Mouse (Mus musculus) left cerebral cortex, adult 8-10 months (tissue): ENCODE measurements around the gene Olfr373. TPM values are rescaled to one million over a fixed set of nuclear protein-coding genes. Genes with fewer than 3 reads are reported as not detected.

Source experiments
- DNase-seq, 2 experiments: peaks; one replicate each; pipeline ENCODE4 v3.0.0; 2022; ENCODE audit warnings: low spot score in 2 of 2
- total RNA-seq, 4 experiments: library from RNA; stranded (reverse); gene quantifications; 2 replicates each; pipeline ENCODE4 v1.2.4; 2022

Gene Olfr373
- total RNA-seq, 4 experiments from 2014 or later: not detected

DNA sequence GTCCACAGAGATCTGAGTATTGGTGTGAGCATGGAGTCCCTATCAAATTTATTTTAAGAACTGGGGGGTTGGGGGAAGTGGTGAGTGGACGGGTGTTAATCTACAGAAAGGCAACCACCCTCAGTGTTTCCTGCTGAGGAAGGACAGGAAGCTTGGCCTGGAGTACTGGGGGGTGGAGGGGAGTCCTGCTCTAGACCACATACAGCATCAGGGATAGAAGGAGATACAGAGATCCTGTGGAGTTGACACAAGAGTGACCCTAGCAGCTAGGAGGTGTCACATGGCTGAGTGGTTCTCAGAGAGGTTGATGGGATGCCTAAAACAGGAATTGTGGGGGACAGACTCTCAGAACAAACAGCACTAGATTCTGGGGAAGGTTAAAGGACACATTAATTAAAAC is 50.5 kb downstream of the Olfr373 start:
- DNase-seq: no peak

GRCm38 (mm10) chr8:72134756-72135445 is 51.9 kb downstream of the Olfr373 start, which contains the start of gene Tpm4:
Gene Tpm4 (plus strand): TSS chr8:72134975.
- DNase-seq: peak in 1 of 2 experiments; percentile 20

DNA sequence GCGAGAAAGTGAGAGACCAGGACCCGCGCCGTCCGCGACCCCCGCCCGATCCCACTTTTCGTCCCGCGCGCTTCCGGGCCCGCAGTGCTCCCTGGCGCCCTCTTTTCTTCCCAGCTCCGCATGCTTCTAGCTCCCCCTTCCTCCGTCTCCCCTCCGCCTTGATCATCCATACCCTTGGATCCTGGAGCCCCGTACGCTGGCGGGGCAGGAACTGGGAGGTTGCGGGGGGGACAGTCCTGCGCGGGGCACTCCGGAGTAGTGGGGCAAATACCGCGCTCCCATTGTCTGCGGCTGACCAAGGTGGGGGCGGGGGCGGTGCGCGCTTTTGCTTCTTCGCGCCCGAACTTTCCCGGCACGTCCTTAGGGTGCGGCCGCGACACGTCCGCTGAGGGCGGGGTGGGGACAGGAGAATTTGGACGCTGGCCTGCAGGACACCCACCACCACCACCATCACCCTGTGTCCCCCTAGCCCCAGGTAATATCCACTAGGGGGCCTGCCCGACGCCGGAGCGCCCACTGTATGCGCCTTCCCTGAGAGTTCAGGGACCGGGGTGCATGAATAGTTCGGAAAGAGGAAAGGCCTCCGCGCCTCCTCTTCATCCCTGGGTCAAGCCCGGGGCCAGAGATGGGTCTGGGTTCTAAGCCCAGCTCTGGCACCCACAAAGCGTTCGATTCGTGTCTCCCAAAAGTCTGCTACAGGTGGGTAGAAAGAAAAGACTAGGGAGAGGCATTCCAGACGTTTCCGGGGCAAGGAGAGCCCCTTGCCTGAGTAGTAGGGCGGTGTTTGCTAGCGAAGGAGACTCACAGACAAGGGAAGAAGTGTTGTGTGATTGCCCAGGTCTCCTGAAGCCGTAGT is 52.7 kb downstream of the Olfr373 start:
- DNase-seq: no peak

DNA sequence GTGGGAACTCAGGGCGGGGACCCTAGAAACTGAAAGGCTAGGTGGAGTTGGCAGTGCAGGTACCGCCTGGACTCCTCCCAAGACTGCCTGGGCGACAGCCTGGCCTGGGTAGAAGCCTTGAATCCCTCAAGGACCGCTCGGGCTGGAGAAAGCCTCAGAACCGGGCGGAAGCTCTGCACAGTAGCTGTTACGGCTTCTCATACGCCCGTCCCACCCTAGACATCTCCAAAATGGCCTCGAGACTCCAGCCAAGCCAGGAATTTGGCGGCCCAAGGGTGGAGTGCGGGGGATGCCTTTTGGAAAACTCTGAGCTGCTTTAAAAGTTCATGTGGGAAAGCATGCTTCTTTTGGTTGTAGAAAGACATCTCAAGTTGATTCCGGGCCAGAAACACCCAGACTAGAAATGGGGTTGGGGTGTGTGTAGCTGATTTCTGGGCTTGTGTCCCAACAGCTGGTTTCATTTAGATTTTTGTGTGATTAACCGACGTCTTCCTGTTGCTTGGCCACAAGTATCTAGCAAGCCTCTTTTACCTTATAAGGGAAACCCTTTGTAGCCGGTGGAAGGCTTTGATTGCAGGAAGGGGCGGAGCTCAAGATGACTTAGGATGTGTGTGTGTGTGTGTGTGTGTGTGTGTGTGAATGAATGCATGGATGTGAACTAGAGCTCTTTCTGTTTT is 53.5 kb downstream of the Olfr373 start:
- DNase-seq: no peak

- no peak for DNase-seq
Measured at GRCm38 (mm10) chr8:72137431-72137830, 54.5 kb downstream of the Olfr373 start.

- DNase-seq: no peak
Measured at GRCm38 (mm10) chr8:72138456-72138855, 55.5 kb downstream of the Olfr373 start.

DNA sequence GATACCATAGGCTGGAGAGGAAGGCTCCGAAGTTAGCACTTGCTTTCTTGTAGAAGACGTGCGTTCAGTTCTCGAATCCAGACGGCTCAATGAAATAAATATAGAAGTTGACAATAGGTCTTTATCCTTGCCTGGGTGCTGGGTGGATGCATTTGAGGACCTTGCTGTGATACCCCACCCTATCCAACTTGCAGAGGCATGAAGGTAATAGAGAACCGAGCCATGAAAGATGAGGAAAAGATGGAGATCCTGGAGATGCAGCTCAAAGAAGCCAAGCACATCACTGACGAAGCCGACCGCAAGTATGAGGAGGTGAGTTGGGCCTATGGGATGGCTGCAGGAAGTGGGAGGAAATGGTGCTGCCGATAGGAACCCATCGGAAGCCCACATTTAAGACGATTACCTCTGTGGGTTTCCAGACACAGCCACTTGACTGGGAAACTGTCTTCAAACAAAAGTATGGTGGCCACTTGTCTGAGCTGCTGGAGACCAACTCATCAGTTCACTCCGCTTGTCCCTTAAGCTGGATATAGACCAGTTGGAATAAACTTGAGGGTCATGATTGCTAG is 60.4 kb downstream of the Olfr373 start:
- no peak for DNase-seq

GRCm38 (mm10) chr8:72144345-72144975 is 61.5 kb downstream of the Olfr373 start:
- DNase-seq: no peak

GRCm38 (mm10) chr8:72145511-72145910 is 62.5 kb downstream of the Olfr373 start:
- DNase-seq: no peak

DNA sequence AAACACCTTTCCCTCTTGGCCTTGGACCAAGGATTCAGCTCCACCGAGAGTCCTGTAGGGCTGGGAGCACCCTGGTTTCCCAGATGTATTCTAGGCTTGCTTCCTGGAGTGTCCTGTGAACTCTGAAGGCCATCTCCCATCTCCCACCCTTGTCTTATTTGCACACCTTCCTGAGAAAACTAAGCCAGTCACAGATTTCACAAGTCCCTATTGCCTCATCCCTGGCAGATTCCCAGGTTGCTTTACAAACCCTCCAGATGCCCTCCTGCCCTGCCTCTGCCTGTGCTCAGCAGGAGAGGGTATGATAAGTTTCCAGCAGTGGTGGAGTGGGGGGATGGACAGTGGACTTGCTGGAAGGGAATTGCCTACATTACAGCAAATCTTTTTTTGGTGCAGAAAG is 63.1 kb downstream of the Olfr373 start:
- DNase-seq: no peak

DNA sequence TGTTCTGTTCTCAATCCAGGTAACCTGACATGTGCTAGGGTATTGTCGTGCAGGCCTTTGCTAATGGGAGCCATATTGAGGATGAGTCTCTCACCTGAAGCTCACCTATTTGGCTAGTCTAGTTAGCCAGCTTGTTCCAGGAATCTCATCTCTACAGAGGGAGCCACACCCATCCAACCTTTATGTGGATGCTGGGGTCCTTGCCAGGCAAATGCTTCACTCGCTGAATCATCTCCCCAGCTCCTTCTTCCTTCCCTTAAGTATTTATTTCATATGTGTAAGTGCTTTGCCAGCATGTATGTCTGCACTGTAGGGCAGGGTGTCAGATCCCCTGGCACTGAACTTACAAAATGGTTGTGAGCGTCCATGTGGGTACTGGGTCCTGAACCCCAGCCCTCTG is 63.6 kb downstream of the Olfr373 start:
- no peak for DNase-seq

GRCm38 (mm10) chr8:72147266-72147665 is 64.3 kb downstream of the Olfr373 start:
- DNase-seq: no peak

- no peak for DNase-seq
Measured at GRCm38 (mm10) chr8:72149056-72149455, 66.1 kb downstream of the Olfr373 start.

DNA sequence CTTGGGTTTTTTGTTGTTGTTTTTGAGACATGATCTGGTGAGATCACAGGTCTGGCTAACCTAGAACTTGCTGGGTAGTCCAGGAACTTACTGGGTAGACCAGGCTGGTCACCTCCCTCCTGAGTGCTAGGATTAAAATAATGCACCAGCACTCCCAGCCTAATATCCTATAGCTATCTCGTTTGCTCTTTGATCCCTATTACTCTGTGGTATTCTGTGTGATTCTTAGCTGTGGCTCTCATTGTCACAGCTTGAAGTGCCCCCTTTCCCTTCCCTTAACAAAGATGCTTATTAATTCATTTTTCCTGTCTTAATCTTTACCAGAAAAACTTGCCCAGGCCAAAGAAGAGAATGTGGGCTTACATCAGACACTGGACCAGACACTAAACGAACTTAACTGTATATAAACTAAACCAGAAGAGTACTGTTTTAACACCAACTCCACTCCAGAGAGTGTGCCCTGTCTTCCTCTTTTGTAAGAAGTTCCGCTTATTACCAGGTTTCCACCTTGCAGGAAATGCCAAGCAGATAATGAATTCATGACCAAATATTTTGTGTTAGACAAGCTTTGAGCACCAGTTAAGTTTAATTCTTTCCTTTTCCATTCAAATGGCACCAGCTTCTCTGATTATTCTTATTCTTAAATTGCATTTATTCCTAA is 68.6 kb downstream of the Olfr373 start:
- no peak for DNase-seq

Other genes starting within 250 kb of the Olfr373 start
- gene Zfp709, start 201.2 kb upstream of the Olfr373 start, total RNA-seq: 10 to 100 TPM in 3 of 4 experiments, 1 to 10 TPM in 1; 9.2 to 14.0 (median 11.0) TPM
- 10 to 100 TPM; 10.7 to 15.0 (median 13.4) TPM for gene Zfp882, start 174.6 kb upstream of the Olfr373 start, total RNA-seq
- 10 to 100 TPM; 27.2 to 38.2 (median 32.1) TPM for gene Zfp617, start 174.5 kb upstream of the Olfr373 start, total RNA-seq
- 10 to 100 TPM; 13.0 to 23.1 (median 19.1) TPM for gene Zfp961, start 132.1 kb upstream of the Olfr373 start, total RNA-seq
- not detected for gene Cyp4f18, start 73.6 kb upstream of the Olfr373 start, total RNA-seq
- not detected for gene Olfr372, start 42.0 kb upstream of the Olfr373 start, total RNA-seq
- gene Olfr374, start 23.9 kb downstream of the Olfr373 start, total RNA-seq: under 1 TPM in 1 of 4 experiments, not detected in 3; 0.05 TPM
- 10 to 100 TPM; 24.2 to 31.4 (median 26.1) TPM for gene Tpm4, start 51.8 kb downstream of the Olfr373 start, total RNA-seq
- 10 to 100 TPM; 33.0 to 42.4 (median 40.1) TPM for gene Rab8a, start 78.0 kb downstream of the Olfr373 start, total RNA-seq
- not detected for gene Hsh2d, start 106.5 kb downstream of the Olfr373 start, total RNA-seq
- not detected for gene Cib3, start 129.7 kb downstream of the Olfr373 start, total RNA-seq
- not detected for gene Gm11034, start 130.5 kb downstream of the Olfr373 start, total RNA-seq
- 10 to 100 TPM; 57.9 to 61.4 (median 58.4) TPM for gene Fam32a, start 136.6 kb downstream of the Olfr373 start, total RNA-seq
- gene Ap1m1, start 156.8 kb downstream of the Olfr373 start, total RNA-seq: 10 to 100 TPM; 72.0 to 83.7 (median 76.7) TPM
- gene Gm10282, start 222.1 kb downstream of the Olfr373 start, total RNA-seq: 1 to 10 TPM; 5.1 to 8.2 (median 6.0) TPM
- gene Klf2, start 235.9 kb downstream of the Olfr373 start, total RNA-seq: 10 to 100 TPM; 10.9 to 16.5 (median 13.2) TPM